Mouse (Mus musculus): ENCODE data around the gene Calr.

Gene Calr

GRCm38 (mm10) chr8:84846722-84847572 is at the start of gene Calr:
Gene Calr, minus strand, starts transcription at chr8:84846934.
- DNase-seq: peak; percentile 100

DNA sequence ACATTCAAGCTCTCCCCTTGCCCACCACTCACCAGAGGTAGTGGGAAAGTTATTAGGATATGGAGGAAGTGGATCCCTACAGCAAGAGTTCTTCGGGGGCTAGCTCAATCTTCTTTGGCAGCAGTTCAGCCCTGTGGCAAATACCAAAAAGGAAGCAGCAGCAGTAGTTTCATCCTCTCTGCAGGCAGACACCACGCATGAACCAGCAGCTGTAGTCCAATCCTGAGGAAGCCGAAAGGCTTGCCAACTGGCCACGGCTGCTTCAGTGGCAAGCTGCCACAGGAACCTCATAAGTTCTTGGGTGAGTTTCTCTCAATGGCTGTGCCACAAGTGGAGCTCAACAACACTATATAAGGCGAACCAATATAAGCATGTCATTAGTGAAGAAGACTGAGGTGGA is 49.2 kb upstream of the Calr start:
- DNase-seq: no peak

- peak; percentile 86 for DNase-seq
Measured at GRCm38 (mm10) chr8:84893709-84894134, 47.0 kb upstream of the Calr start, which contains the start of gene Gcdh. Gene Gcdh, minus strand, starts transcription at chr8:84893921.

- DNase-seq: no peak
Measured at GRCm38 (mm10) chr8:84892993-84893708, 46.4 kb upstream of the Calr start.

DNA sequence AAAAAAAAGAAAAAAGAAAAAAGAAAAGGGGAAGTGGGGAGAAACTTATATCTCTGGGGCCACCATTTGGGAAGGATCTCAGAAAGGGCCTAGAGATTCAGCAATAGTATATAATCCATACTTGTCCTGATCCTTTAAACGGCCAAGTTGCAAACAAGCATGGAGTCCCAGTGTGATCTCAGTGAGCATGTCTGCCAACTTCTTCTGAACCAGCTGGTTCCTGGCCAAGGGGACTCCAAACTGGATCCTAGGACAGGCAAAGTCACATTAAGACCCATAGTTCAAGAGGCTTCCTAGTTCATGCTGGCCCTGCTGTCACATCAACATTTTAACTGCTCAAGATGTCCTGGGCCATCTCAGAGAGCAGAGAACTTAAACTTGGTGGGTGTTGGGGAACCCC is 42.4 kb upstream of the Calr start:
- no peak for DNase-seq

DNA sequence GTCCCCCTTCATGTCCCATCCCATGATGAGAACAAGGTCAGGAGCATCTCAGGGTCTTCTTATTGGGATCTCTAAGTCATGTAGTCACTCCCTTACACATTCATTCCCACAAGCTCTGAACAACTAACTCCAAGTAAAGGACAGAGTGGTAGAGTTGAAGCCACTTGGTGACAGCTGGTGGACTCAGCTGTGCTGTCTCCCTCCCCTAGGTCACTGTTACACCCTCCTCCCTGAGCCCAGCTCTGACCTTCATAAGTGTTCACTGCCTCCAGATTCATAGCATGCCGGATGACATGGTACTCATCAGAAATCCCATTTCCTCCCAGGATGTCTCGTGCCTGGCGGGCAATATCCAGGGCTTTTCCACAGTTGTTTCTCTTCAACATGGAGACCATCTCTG is 41.5 kb upstream of the Calr start:
- no peak for DNase-seq

GRCm38 (mm10) chr8:84884728-84885127 is 38.0 kb upstream of the Calr start:
- no peak for DNase-seq

DNA sequence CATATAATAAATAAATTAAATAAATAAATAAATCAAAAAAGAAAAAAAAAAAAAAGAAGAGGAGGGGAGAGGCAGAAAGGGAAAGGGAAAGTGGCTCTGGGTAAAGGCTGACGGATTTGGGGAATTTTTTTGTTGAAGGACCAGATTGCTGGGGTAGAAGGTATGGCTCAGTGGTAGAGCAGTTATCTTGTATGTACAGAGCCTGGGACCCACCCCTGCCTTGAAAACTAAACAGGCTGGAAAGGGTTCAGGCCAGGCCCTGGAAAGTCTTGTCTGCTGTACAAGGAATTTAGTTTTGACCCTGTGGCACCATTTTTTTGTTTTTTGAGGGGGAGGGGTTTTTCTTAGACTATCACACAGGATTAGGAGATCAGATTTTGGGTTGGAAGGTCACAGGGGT is 32.2 kb upstream of the Calr start:
- DNase-seq: no peak

- DNase-seq: no peak
Measured at GRCm38 (mm10) chr8:84877297-84878035, 30.7 kb upstream of the Calr start.

DNA sequence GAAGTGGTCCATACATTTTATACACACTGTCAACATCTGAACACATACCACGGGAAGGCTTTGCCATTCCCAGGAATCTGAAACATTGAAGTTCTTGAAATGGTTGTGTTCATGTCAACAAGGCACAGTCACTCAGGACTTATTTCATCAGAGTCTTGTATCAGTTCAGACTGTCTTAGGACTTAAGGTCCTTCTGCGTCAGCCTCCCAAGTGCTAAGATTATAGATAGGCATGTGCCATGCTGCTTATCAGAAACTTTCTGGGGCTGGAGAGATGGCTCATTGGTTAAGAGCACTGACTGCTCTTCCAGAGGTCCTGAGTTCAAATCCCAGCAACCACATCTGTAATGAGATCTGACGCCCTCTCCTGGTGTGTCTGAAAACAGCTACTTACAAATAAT is 27.6 kb upstream of the Calr start:
- DNase-seq: no peak

DNA sequence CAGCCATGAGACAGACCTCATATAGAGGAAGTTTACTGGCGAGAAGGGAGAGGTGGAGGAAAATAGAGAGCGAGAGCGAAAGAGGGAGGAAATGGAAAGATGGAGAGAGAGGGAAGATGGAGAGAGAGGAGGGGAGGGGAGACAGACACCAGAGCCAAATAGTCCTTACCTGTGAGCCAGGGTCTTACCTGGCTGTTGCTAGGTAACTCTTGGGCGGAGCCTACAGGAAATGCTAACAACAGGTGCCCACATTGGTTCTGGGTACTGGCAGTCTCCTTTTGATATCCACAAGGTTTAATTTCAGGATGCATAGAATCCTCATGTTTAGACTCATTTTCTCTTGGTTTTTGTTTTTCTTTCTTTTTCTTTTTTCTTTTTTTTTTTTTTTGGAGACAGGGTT is 26.3 kb upstream of the Calr start:
- DNase-seq: no peak

DNA sequence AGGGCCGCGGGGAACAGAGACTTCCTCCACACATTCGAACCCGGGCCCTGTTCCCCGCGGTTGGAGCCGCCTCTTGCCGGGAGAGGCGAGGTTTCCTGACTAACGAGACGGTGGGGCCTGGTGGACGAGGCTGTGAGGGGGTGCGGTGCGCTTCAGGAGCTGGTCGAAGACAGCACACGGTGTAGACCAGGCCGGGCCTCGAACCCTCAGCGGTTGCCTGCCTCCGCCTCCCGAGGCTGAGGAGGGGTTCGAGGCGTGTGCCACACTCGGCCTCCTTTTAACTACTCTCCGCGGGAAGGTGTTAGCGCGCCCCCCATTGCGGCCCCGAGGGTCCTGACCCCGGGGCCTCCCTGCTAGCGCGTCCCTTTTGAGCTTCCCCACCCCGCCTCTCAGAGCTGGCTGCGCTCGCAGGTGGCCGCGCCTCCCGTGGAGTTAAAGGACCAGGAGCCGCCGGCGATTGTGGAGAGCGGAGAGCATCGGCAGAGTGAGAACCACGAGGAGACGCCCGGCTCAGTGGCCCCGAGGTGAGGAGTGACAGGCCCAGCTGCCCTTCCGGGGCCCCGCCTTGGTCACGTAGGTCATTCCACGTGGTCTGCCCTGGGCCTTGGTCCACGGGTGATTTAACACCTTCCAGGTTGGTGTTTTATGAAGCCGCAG is 25.7 kb upstream of the Calr start:
- peak; percentile 37 for DNase-seq

- peak; percentile 86 for DNase-seq
Measured at GRCm38 (mm10) chr8:84871376-84872308, 24.9 kb upstream of the Calr start, which contains the start of gene Syce2. Gene Syce2, plus strand, starts transcription at chr8:84872111.

DNA sequence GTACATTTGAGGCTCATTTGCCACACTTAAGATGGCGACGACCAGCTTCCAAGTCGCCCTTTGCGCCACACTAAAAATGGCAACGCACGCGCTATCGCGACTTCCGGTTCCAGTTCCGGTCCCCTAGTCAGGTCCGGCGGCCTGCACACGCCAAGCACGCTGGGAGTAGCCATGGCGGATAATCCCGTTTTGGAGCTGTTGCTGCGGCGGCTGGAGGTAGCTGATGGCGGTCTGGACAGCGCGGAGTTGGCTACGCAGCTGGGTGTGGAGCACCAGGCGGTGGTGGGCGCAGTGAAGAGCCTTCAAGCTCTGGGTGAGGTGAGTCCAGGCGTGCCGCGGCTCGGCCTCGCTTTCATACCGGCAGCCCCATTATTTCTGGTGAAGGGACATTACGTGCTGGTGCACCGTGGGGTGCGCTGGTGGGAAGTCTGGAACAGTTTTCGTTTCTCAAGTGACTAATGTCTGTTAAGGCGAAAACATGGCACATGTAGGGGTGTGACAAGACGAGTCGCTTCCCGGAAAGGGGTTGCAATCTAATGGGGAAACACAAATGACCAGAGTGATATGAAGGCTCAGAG is 10.2 kb upstream of the Calr start, which contains the start of gene Farsa:
Farsa (plus strand) TSS at position 126 of the 578 bp plus-strand sequence.
- DNase-seq: peak; percentile 90

DNA sequence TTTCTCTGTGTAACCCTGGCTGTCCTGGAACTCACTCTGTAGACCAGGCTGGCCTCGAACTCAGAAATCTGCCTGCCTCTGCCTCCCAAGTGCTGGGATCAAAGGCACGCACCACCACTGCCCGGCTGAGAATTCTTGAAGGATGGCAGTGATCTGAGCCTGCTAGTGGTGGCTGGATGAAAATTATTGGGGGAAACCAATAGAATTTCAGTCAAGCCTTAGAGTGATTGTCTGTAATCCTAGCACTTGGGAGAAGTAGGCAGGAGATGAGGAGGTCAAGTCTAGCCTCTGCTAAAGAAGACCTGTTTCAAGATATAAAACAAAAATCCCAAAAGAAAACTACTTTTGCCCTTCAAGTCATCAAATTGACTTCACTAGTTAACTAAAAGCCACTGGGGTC is 9.7 kb upstream of the Calr start:
- no peak for DNase-seq

GRCm38 (mm10) chr8:84847684-84848435 is 1.1 kb upstream of the Calr start:
- DNase-seq: peak; percentile 42

- no peak for DNase-seq
Measured at GRCm38 (mm10) chr8:84846094-84846721, 526 bp downstream of the Calr start.

DNA sequence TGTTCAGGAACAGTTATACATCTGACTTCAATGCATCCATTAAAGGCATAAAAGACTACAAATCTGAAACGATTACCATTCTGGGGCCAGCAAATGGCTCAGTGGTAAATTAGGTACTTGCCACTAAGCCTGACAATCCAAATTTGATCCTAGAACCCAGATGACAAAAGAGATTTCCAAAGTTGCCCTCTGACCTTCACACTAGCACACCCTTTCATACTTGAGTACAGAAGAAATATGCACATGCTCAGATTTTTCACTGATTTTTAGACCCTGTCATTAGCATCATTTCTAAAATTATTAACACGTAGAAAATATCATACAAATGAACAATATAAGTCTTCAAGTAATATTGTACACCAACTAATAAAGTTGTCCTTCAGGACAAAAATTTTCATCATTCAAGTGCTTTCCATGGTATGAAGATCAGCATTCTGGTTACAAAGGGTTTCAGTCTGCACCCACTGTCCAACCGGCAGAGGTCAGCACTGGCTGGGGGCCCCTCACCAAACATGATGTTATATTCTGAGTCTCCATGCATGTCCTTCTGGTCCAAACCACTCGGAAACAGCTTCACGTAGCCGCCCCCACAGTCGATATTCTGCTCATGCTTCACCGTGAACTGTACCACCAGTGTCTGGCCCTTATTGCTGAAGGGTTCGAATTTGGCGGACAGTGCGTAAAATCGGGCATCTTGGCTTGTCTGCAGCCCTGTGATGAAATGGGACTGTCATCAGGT is 1.2 kb downstream of the Calr start:
- DNase-seq: peak; percentile 19

All from thymus, postnatal 25 days (tissue).